Mouse (Mus musculus) embryonic stem cell, embryonic (primary cell): ENCODE results near the gene Tnxb.

ENCODE experiments used
- CTCF ChIA-PET, 4 experiments: fragments of 300-600 bp in 2 of 4; fragments of 350-600 bp in 2 of 4; sonication (Branson Sonifier 250); formaldehyde crosslinking; loops; one replicate each; lab custom pipeline; 2022; ENCODE audit warnings: inconsistent platforms in 2 of 4; lab: Charles Lee
- POLR2A ChIA-PET, 4 experiments: fragments of 300-600 bp in 2 of 4; fragments of 350-600 bp in 2 of 4; sonication (Branson Sonifier 250); formaldehyde crosslinking; loops; one replicate each; lab custom pipeline; 2022; ENCODE audit warnings: antibody characterized with exemption in 4 of 4, inconsistent platforms in 1 of 4; lab: Charles Lee

Tnxb gene

DNA sequence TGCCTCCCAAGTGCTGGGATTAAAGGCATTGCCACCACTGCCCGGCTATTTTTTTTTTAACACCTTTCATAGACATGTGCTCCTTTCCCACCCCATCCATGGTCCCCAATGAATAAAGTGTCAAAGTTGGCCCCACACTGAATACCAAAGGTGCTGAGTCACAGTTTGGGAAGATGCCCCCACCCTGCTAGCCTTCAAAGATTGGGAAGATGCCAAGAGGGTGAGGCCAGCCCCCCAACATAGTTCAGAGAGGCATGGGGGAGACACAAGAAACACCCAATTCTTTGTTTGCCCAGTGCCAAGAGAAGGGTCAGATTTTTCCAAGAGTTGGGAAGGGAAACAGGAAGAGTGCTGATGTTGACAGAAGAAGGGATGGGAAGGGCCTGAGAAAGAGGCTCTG lies 7.9 kb upstream of the Tnxb start:
- ChIA-PET POLR2A (no interaction called here), CTCF (no interaction called here)

DNA sequence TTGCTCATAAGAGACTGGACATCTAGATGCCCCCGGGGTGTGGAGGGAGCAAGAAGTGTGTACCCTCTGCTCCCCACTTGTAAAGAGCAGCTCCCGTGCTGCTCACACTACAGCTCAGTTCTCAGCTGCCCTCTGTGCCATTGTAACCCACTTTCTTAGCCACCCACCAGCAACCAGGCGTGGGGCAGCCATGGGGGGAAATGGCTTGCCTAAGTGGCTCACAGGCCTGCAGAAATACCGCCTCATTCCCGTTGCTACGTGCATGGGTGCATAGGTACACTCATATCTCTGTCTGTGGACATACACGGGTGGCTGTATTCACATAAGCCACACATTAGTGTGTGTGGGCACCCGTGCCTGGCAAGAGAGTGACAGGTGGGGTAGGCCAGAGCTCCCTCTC lies 7.4 kb upstream of the Tnxb start:
- ChIA-PET CTCF (no interaction called here), POLR2A (no interaction called here)

DNA sequence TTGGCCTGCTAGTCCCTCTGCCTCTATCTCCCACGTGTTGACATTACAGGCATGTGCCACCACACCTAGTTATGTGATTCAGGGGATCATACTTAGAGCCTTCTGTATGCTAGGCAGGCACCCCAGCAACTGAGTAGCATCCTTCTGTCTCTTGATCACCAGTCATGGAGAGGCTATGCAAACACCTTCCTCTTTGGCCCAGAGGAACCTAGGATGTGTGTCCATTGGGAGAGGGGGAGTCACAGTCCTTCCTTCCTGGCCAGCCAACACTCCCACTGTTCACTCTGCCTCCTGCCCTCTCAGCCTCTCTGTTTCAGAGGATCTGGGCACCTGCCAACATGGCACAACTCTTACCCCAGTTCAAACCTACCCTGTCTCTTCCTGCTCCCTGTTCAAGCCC lies 6.8 kb upstream of the Tnxb start:
- ChIA-PET POLR2A (no interaction called here), CTCF (no interaction called here)

DNA sequence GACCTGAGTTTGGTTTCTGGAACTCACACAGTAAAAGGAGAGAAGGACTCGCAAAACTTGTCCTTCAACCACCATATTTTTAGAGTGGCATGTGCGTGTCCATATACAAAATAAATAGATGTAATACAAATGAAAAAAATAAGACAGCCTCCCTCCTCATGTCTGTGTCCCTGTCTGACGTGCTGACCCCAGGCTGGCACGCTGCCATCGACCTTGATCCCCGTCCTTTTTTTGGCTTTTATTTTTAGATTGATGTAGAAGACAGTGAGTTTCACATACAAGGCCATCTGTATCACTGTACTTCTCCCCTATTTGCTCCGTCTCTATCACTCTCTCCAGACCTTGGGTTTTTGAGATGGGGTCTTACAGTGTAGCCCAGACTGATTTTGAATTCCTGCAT lies 5.9 kb upstream of the Tnxb start:
- ChIA-PET POLR2A (interaction anchor here in 3 of 4 experiments (0.7 to 1.3 kb wide), 4 partner anchors 9 to 102 kb away, joined by 3 read pairs; partner anchors contain the start of gene Atf6b (in 1 of the 3)), CTCF (no interaction called here)

DNA sequence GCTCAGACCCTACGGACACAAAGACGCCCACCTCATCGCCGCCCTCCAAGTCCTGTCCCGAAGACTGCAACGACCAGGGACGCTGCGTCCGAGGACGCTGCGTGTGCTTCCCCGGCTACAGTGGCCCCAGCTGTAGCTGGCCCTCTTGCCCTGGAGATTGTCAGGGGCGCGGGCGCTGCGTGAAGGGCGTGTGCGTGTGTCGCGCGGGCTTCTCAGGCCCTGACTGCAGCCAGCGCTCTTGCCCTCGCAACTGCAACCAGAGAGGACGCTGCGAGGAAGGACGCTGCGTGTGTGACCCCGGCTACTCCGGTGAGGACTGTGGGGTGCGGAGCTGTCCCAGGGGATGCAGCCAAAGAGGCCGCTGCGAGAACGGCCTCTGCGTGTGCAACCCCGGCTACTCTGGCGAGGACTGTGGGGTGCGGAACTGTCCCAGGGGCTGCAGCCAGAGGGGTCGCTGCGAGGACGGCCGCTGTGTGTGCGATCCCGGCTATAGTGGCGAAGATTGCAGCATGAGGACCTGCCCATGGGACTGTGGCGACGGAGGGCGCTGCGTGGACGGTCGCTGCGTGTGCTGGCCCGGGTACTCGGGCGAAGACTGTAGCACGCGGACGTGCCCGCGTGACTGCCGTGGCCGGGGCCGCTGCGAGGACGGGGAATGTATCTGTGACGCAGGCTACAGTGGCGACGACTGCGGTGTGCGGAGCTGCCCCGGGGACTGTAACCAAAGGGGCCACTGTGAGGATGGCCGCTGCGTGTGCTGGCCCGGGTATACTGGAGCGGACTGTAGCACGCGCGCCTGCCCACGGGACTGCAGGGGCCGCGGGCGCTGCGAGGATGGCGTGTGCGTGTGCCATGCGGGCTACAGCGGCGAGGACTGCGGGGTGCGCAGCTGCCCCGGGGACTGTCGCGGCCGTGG lies 1.1 kb downstream of the Tnxb start:
- ChIA-PET POLR2A (interaction anchor here in 3 of 4 experiments (1.0 to 4.7 kb wide), 4 partner anchors 8 to 24 kb away, joined by 3 to 17 read pairs (median 6); partner anchors contain the start of gene Atf6b (in 1 of the 3)), CTCF (interaction anchor here in 3 of 4 experiments (0.7 to 1.1 kb wide), 3 partner anchors 18 to 116 kb away, joined by 3 to 4 read pairs (median 3); partner anchors contain the start of gene Atf6b (in 1 of the 3))

DNA sequence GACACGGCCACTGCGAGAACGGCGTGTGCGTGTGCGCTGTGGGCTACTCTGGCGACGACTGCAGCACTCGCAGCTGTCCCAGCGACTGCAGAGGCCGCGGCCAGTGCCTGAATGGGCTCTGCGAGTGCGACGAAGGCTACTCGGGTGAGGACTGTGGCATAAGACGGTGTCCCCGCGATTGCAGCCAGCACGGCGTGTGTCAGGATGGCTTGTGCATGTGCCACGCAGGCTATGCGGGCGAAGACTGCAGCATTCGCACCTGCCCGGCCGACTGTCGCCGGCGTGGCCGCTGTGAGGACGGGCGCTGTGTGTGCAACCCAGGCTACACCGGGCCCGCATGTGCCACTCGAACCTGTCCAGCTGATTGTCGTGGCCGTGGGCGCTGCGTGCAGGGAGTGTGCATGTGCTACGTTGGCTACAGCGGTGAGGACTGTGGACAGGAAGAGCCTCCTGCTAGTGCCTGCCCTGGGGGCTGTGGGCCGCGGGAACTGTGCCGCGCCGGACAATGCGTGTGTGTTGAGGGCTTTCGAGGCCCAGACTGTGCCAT lies 2.0 kb downstream of the Tnxb start:
- ChIA-PET CTCF (interaction anchor here in 1 of 4 experiments (1.1 kb wide), 1 partner anchor 26 kb away, joined by 4 read pairs; the partner anchor contains the start of gene Atf6b), POLR2A (interaction anchor here in 3 of 4 experiments (0.7 to 4.7 kb wide), 3 partner anchors 8 to 12 kb away, joined by 3 to 17 read pairs (median 4); no protein-coding TSS in a partner anchor)

DNA sequence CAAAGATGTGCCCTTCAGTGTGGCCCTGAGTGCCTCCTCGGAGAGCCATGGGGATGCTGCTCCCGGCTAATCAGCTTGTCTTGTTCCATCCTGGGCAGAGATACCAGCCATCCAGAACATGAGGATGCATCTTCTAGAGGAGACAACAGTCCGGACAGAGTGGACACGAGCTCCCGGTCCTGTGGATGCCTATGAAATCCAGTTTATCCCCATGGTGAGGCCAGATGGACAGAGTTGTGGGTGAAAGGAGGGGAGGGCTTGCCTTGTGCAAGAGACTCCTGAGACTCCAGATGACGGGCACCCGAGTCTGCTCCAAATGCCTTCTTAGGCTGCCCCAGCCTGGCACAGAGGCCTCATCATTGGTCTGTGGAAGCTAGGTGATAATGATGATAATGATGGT lies 2.8 kb downstream of the Tnxb start:
- ChIA-PET CTCF (interaction anchor here in 2 of 4 experiments (0.5 to 0.7 kb wide), 2 partner anchors 22 to 538 kb away, joined by 3 to 4 read pairs; no protein-coding TSS in a partner anchor), POLR2A (interaction anchor here in 1 of 4 experiments (0.6 kb wide), 1 partner anchor 855 kb away, joined by 3 read pairs; no protein-coding TSS in a partner anchor)

DNA sequence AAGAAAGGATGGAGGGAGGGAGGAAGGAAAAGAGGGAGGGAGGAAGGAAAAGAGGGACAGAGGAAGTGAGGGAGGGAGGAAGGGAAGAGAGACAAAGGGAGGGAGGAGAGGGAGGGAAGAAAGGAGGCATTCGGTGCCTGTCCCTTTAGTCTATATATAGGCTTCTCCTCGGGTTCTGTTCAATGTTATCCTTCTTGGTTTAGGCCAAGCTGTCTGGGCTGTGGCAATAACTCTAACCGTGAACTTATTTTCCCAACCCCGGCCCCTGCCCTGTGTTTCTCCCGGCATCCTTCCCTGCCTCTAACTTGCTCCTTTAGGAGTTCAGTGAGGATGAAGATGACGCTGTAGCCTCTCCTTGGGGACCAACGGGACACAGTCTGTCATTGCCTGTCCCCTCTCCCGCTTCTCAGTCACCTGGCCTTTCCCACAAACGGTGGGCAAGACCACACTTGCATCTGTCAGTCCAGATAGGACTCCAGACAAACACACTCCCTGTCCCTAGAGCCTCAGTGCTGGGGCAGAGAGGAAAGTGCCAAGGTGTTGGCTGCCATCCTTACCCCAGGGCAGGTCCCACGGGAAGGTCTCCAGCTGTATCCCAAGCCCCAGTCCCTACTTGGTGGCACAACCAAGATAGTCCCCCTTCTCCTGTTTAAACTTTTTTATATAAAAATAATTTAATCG lies 4.3 kb downstream of the Tnxb start:
- ChIA-PET POLR2A (interaction anchor here in 3 of 4 experiments (0.6 to 0.7 kb wide), 3 partner anchors 11 to 1844 kb away, joined by 3 to 4 read pairs (median 3); no protein-coding TSS in a partner anchor), CTCF (no interaction called here)

DNA sequence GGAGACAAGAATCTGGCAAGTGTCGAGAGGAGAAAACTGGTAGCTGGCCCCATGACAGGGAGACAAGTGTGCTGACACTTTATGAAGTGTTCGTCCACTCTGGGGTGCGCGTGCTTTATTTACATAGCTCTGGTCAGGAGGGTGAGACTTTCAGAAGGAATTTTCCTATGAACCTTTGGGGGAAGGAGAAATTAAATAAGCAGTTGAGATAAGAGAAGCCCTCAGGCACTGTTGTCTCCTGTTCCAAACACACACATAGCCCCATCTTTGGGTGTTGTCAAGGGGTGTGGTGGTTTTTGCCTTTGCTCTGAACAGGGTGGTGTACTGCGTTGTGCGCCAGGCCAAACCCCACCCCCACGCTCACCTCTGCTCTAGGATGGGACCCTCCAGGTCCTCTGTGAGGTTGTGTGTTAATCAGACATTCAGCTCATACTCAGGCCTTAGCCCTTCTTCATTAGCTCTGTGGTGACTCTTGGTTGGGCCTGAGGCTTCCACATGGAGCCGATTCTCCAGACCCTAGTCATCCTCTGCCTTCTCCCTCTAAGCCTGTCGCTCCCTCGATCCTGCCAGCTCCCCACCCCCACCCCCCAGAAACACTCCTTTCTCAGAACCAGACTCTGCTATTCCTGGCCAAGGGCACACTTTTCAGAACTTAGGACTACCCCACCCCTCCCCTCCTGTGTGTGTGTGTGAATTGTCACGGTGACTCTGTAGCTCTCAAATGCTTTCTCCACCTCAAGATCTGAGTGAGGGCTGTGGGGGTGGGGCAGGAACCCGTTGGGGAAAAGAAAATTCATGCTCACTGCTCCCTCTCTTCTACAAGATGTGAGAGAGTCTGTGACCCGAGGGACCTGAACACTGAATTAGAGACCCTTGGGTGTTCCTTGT lies 5.1 kb downstream of the Tnxb start:
- ChIA-PET POLR2A (interaction anchor here in 3 of 4 experiments (0.6 to 0.7 kb wide), 4 partner anchors 10 to 1843 kb away, joined by 3 to 4 read pairs (median 3); no protein-coding TSS in a partner anchor), CTCF (no interaction called here)

DNA sequence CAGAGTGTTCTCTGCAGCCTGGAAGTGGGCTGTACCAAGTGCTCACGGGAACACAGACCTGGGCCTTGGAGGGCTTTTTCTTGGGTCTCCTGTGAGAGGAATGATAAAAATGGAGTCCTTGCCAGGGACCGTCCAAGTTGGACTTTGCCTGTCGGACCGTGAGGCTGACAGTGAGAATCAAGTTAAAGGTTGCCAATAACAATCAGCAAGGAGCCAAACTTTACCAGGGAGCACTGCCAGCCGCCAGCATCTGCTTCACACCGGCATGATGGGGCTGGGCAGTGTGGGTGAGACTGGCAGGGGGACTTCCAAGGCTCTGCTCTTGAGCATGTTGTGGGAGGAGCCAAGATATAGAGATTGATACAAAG lies 5.7 kb downstream of the Tnxb start:
- POLR2A ChIA-PET = interaction anchor here in 1 of 4 experiments (0.6 kb wide), 1 partner anchor 276 kb away, joined by 3 read pairs; no protein-coding TSS in a partner anchor

DNA sequence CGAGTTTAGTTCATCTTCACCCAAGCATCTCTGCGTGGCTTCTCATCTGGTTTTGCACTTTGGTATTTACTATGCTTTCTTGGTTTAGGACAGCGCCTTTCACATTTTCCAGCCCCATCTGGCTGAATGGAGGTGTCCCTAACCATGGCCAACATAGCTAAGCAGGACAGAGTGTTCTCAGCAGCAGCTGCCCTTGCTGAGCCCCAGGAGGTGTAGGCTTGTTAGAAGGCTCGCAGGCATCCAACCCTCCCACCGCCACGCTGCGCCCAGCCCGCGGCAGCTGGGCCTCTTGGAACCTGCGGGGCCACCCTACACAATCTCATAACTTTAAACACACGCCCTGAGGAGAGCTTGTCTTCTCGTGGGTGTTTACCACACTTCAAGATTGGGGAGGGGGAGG lies 6.3 kb downstream of the Tnxb start:
- CTCF ChIA-PET = interaction anchor here in 1 of 4 experiments (0.5 kb wide), 1 partner anchor 73 kb away, joined by 3 read pairs; the partner anchor contains the start of gene Rnf5

More for the DNA sequence above, 5.7 kb downstream of the Tnxb start:
- CTCF ChIA-PET = interaction anchor here in 1 of 4 experiments (0.5 kb wide), 1 partner anchor 72 kb away, joined by 3 read pairs; the partner anchor contains the start of gene Rnf5

DNA sequence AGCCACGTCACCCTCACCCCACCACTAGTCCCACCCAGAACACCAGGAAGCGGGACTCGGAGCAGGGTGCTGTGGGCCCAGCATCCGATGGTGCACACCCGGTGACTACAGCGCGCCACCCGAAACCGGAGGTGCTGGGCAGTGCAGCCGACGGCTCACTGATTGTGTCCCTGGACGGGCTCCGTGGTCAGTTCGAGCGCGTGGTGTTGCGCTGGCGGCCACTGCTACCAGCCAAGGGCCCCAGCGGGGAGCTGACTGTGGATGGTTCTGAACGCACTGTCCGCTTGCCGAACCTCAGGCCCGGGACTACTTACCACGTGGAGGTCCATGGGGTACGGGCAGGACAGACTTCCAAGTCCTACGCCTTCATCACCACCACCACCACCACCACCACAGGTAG lies 9.9 kb downstream of the Tnxb start:
- ChIA-PET POLR2A (interaction anchor here in 3 of 4 experiments (0.6 to 1.2 kb wide), 5 partner anchors 8 to 48 kb away, joined by 3 to 4 read pairs (median 3); no protein-coding TSS in a partner anchor), CTCF (interaction anchor here in 2 of 4 experiments (1.1 to 1.3 kb wide), 2 partner anchors 27 to 43 kb away, joined by 4 to 6 read pairs; no protein-coding TSS in a partner anchor)

More for the DNA sequence above, 6.3 kb downstream of the Tnxb start:
- POLR2A ChIA-PET = interaction anchor here in 2 of 4 experiments (0.6 to 1.0 kb wide), 2 partner anchors 70 to 276 kb away, joined by 3 to 4 read pairs; no protein-coding TSS in a partner anchor

DNA sequence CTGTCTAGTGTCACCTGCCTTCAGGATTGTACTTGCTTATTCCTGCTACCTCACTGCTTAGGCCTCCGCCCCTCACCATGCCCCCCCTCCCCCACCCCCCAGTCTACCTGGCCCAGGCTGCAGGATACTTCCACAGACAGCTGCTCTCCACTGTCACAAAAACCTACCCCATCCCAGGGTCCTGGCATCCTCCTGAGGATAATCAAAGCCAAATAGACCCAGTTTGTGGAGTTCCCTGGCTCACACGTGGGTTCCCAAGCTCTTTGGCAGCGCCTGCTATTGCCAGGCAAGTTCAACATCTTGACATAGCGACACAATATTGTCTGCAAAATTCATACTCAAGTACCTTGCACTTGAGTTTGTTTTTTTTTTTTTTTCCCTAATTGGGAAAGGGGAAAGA lies 10.3 kb downstream of the Tnxb start:
- CTCF ChIA-PET = interaction anchor here in 2 of 4 experiments (1.1 to 1.3 kb wide), 2 partner anchors 27 to 42 kb away, joined by 4 to 6 read pairs; no protein-coding TSS in a partner anchor
- POLR2A ChIA-PET = interaction anchor here in 3 of 4 experiments (0.6 to 1.2 kb wide), 5 partner anchors 9 to 48 kb away, joined by 3 to 4 read pairs (median 3); no protein-coding TSS in a partner anchor

DNA sequence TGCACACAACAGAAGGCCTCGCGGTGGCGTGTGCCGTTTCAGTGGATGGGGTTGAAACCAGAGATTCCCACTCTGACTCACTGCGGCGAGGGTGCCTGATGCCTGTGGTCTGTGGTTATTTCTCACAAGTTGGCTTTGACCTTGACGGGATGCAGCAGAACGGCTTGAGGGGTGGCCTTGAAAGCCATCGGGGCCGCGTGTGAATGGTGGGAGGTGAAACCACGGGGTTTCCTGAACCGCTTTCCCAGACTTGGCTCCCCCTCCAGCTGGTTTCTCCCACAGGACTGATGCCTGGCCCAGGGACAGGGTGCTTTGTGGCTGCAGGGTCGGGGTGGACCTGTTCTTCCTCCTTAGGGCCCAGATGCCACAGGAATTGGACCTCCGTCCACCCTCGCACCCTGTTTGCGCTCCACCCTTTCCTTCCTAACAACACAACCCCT lies 10.8 kb downstream of the Tnxb start:
- CTCF ChIA-PET = interaction anchor here in 2 of 4 experiments (1.1 to 1.3 kb wide), 2 partner anchors 28 to 42 kb away, joined by 4 to 6 read pairs; no protein-coding TSS in a partner anchor
- POLR2A ChIA-PET = interaction anchor here in 3 of 4 experiments (0.6 to 1.2 kb wide), 4 partner anchors 9 to 49 kb away, joined by 3 to 4 read pairs (median 3); no protein-coding TSS in a partner anchor

DNA sequence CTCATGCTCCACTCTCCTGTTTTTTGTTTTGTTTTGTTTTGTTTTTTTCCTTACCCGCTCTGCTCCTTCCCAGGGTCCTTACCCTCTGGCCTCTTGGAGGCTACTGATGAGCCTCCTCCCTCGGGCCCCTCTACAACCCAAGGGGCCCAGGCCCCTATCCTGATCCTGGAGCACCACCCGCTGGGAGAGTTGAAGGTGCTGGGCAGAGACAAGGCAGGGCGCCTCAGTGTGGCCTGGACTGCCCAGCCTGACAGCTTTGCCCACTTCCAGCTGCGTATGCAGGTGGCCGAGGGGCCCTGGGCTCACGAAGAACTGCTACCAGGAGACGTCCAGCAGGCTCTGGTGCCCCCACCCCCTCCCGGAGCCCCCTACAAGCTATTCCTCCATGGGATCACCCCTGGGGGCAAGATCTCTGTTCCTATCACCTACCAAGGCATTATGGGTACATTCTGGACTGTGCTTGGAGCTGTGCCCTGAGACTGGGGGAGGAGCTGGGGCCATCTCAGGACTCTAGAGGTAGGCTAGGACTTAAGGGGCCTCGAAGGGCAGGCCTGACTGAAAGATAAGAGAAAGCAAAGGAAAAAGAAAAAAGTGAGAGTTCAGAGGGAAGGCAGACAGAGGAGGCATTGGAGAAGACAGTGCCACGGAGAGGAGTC lies 11.7 kb downstream of the Tnxb start:
- ChIA-PET POLR2A (interaction anchor here in 1 of 4 experiments (0.7 kb wide), 1 partner anchor 98 kb away, joined by 5 read pairs; no protein-coding TSS in a partner anchor), CTCF (interaction anchor here in 2 of 4 experiments (0.6 kb wide), 2 partner anchors 123 to 587 kb away, joined by 3 to 4 read pairs; no protein-coding TSS in a partner anchor)

DNA sequence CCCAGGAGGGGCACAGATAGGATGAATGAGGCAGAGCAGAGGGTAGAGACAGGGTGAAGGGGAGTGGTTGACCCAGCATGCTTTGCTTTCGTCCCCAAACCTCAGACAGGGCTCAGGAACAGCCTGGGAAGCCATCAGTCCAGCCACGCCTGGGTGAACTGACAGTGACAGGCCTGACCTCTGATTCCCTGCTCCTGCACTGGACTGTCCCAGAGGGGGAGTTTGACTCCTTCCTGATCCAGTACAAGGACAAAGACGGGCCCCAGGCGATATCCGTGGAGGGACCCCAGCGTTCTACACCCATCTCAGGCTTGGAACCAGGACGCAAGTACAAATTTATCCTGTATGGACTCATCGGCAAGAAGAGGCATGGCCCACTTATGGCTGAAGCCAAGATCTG lies 12.8 kb downstream of the Tnxb start:
- CTCF ChIA-PET = no interaction called here
- POLR2A ChIA-PET = interaction anchor here in 1 of 4 experiments (1.2 kb wide), 1 partner anchor 13 kb away, joined by 4 read pairs; the partner anchor contains the start of gene Tnxb
